Mouse (Mus musculus) small intestine, adult 2 months (tissue): ENCODE measurements at regions not wholly inside any gene's neighbourhood (a gene's known extent, or its start where the extent isn't known, plus 50 kb on each side); places are given as distances from the start of the nearest gene placed in this dataset.
A peak's percentile ranks its signal among the peaks of the same experiment; 100 is the strongest.

ENCODE experiments used
- H3K27ac ChIP-seq: fragments of 200-500 bp; 2 replicates; pipeline ENCODE4 v1.5.1; 2012; ENCODE audit warnings: low read depth, low read length, control low read depth, inconsistent platforms; ENCODE audit not compliant: insufficient read depth
- H3K27me3 ChIP-seq: fragments of 200-500 bp; 2 replicates; pipeline ENCODE4 v1.6.1; 2012; ENCODE audit warnings: mild to moderate bottlenecking, moderate library complexity, low read length, inconsistent platforms; ENCODE audit not compliant: control insufficient read depth, insufficient read depth
- H3K36me3 ChIP-seq: fragments of 200-500 bp; 2 replicates; pipeline ENCODE4 v1.6.1; 2012; ENCODE audit warnings: mild to moderate bottlenecking, low read length, control low read depth, inconsistent platforms; ENCODE audit not compliant: control insufficient read depth, insufficient read depth
- H3K4me1 ChIP-seq: fragments of 200-500 bp; 2 replicates; pipeline ENCODE4 v1.6.1; 2012; ENCODE audit warnings: low read length, inconsistent platforms, mixed read lengths; ENCODE audit not compliant: control insufficient read depth, insufficient read depth, insufficient read length
- H3K4me3 ChIP-seq: fragments of 200-500 bp; 2 replicates; pipeline ENCODE4 v1.5.1; 2012; ENCODE audit warnings: low read depth, mild to moderate bottlenecking, control low read depth, inconsistent platforms, low read length, moderate library complexity
- CTCF ChIP-seq: fragments of 200-500 bp; IDR thresholded peaks from 2 replicates; pipeline ENCODE4 v1.5.1; 2012; ENCODE audit warnings: low read depth, mild to moderate bottlenecking, control low read depth, inconsistent platforms, low read length, moderate library complexity, mixed read lengths; ENCODE audit not compliant: insufficient replicate concordance, insufficient read length; ENCODE audit errors: extremely low read depth
- POLR2A ChIP-seq: fragments of 200-500 bp; IDR thresholded peaks from 2 replicates; pipeline ENCODE4 v1.6.1; 2012; ENCODE audit warnings: low read depth, mild to moderate bottlenecking, control low read depth, inconsistent platforms, low read length, moderate library complexity
- WGBS: fragments of 180-500 bp; shearing (Covaris S2); methylation state at CpG from one replicate; pipeline ENCODE4 v1.1.7; 2018; 5-methylcytosine and 5-hydroxymethylcytosine counted together

GRCm38 (mm10) chr13:51026311-51026918 is 74.3 kb upstream of the Spin1 start:
- Histone ChIP-seq H3K4me1 (no peaks in the 10 kb centered on the region), H3K4me3 (no peak overlapping the region), H3K36me3 (no peaks in the 10 kb centered on the region), H3K27ac (0 out of 2 replicates have a peak overlapping the region, but pooled peaks have one; percentile 6), H3K27me3 (no peaks in the 10 kb centered on the region)
- TF ChIP-seq POLR2A: no peak
- WGBS: 16% methylated on average over 6 of the region's 6 CpGs

GRCm38 (mm10) chr13:51037850-51038450 is 62.7 kb upstream of the Spin1 start:
- Histone ChIP-seq H3K4me3 (no peak overlapping the region), H3K27me3 (no peaks in the 10 kb centered on the region), H3K4me1 (no peaks in the 10 kb centered on the region), H3K36me3 (no peaks in the 10 kb centered on the region), H3K27ac (no peak overlapping the region)
- 88% methylated on average over 13 of the region's 13 CpGs for WGBS
- no peak for TF ChIP-seq CTCF

- Histone ChIP-seq H3K4me1 (no peaks in the 10 kb centered on the region), H3K36me3 (no peaks in the 10 kb centered on the region), H3K4me3 (no peak overlapping the region), H3K27ac (no peak overlapping the region), H3K27me3 (no peaks in the 10 kb centered on the region)
- TF ChIP-seq CTCF: no peak
- TF ChIP-seq POLR2A: no peak
- WGBS: 83% methylated on average over 4 of the region's 4 CpGs
These were observed 61.7 kb upstream of the Spin1 start for GRCm38 (mm10) chr13:51038955-51039354.

- H3K4me3 ChIP-seq: no peak overlapping the region
- H3K36me3 ChIP-seq: no peaks in the 10 kb centered on the region
- H3K27ac ChIP-seq: no peak overlapping the region
- no peaks in the 10 kb centered on the region for H3K4me1 ChIP-seq
- no peaks in the 10 kb centered on the region for H3K27me3 ChIP-seq
- TF ChIP-seq POLR2A (no peak), CTCF (no peak)
- WGBS: 59% methylated on average over 2 of the region's 2 CpGs
These were observed 59.6 kb upstream of the Spin1 start for GRCm38 (mm10) chr13:51041121-51041520.

GRCm38 (mm10) chr13:51042881-51043402 is 57.7 kb upstream of the Spin1 start:
- H3K27ac ChIP-seq: no peak overlapping the region
- TF ChIP-seq CTCF (no peak), POLR2A (no peak)
- no peaks in the 10 kb centered on the region for H3K27me3 ChIP-seq
- WGBS: 43% methylated on average over 9 of the region's 9 CpGs
- H3K4me1 ChIP-seq: no peaks in the 10 kb centered on the region
- no peaks in the 10 kb centered on the region for H3K36me3 ChIP-seq
- H3K4me3 ChIP-seq: no peak overlapping the region
